Mouse (Mus musculus) erythroblast, embryonic 14.5 days (primary cell): ENCODE results near the gene Ppil6.

Source experiments
- GATA1 ChIP-seq: IDR thresholded peaks from 2 replicates; pipeline ENCODE4 v1.6.1; 2012; ENCODE audit warnings: low read length, inconsistent platforms, mixed read lengths
- TAL1 ChIP-seq: IDR thresholded peaks from 3 replicates; pipeline ENCODE4 v1.6.1; 2012; ENCODE audit warnings: low read length, inconsistent platforms, mixed read lengths

DNA sequence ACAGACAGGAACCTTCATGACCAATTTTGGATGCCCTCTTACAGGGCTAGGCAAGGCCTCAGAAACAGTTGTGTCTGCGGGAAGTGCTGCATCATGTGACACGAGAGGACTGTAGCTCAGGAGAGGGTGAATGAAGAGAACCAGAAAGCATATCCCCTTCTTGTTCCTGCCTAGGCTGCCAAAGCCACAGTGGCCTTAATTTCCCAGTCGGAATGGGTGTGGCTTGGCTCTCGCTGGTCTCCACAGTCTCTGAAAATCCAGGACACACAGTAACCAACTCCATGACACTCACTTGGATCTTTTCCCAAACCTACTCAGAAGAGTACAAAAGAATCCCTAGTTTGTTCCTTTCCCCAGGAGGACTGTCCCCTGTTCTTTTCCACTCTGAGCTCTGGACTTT, 10.7 kb downstream of the Ppil6 start:
- TF ChIP-seq TAL1 (no peak), GATA1 (no peak)
